Mouse (Mus musculus): ENCODE data around the gene Slc30a3.

Gene Slc30a3

GRCm38 (mm10) chr5:31048763-31049641 is 59.0 kb downstream of the Slc30a3 start, which contains the start of gene Slc5a6:
Gene Slc5a6 (minus strand): TSS chr5:31048924.
- DNase-seq: peak; percentile 57 to 58

- DNase-seq: peak; percentile 99 to 100
Observed at GRCm38 (mm10) chr5:31047848-31048762, 59.9 kb downstream of the Slc30a3 start, which contains the start of gene Atraid. Gene Atraid (plus strand): TSS chr5:31048312.

- DNase-seq: no peak
Observed at GRCm38 (mm10) chr5:31047074-31047473, 61.0 kb downstream of the Slc30a3 start.

GRCm38 (mm10) chr5:31046416-31046815 is 61.6 kb downstream of the Slc30a3 start:
- no peak for DNase-seq

GRCm38 (mm10) chr5:31038171-31038845 is 69.7 kb downstream of the Slc30a3 start:
- peak; percentile 30 to 41 for DNase-seq

- DNase-seq: peak in 1 of 2 experiments; percentile 11
Observed at GRCm38 (mm10) chr5:31036556-31036955, 71.5 kb downstream of the Slc30a3 start.
